Mouse (Mus musculus) layer of hippocampus, adult 11-12 months (tissue): ENCODE measurements around the gene Dnajc8.
"Not testable (repeated sequence)": the region's sequence is repeated elsewhere in the genome, so short reads cannot be mapped to it uniquely, and the experiment has no call there.

Experiments used
- DNase-seq: peaks from one replicate; pipeline ENCODE4 v3.0.0; 2022; ENCODE audit warnings: low spot score

Gene Dnajc8

GRCm38 (mm10) chr4:132567361-132567779 is 32.0 kb downstream of the Dnajc8 start:
- DNase-seq: peak; percentile 21

GRCm38 (mm10) chr4:132569115-132569514 is 33.8 kb downstream of the Dnajc8 start:
- DNase-seq: no peak

- no peak for DNase-seq
Measured at GRCm38 (mm10) chr4:132571190-132571589, 35.8 kb downstream of the Dnajc8 start.

- peak; percentile 22 for DNase-seq
Measured at GRCm38 (mm10) chr4:132573327-132573726, 38.0 kb downstream of the Dnajc8 start.

GRCm38 (mm10) chr4:132574809-132575347 is 39.5 kb downstream of the Dnajc8 start:
- no peak for DNase-seq

- DNase-seq: no peak
Measured at GRCm38 (mm10) chr4:132583781-132584180, 48.4 kb downstream of the Dnajc8 start.

GRCm38 (mm10) chr4:132584975-132585374 is 49.6 kb downstream of the Dnajc8 start:
- DNase-seq: no peak

- DNase-seq: no peak
Measured at GRCm38 (mm10) chr4:132586282-132586681, 50.9 kb downstream of the Dnajc8 start.

- DNase-seq: no peak
Measured at GRCm38 (mm10) chr4:132588512-132588911, 53.2 kb downstream of the Dnajc8 start.

GRCm38 (mm10) chr4:132590642-132591041 is 55.3 kb downstream of the Dnajc8 start:
- no peak for DNase-seq

- DNase-seq: peak; percentile 38
Measured at GRCm38 (mm10) chr4:132592958-132593357, 57.6 kb downstream of the Dnajc8 start.

GRCm38 (mm10) chr4:132594191-132594590 is 58.8 kb downstream of the Dnajc8 start:
- DNase-seq: no peak

GRCm38 (mm10) chr4:132598861-132599260 is 63.5 kb downstream of the Dnajc8 start:
- DNase-seq: no peak

GRCm38 (mm10) chr4:132599764-132600163 is 64.4 kb downstream of the Dnajc8 start:
- DNase-seq: no peak

GRCm38 (mm10) chr4:132600465-132600864 is 65.1 kb downstream of the Dnajc8 start:
- no peak for DNase-seq

GRCm38 (mm10) chr4:132601242-132601641 is 65.9 kb downstream of the Dnajc8 start:
- DNase-seq: not testable (repeated sequence)
